9 mouse cellular contexts compared by ENCODE assay signal in genomic region chr3:103734696-103735519, GRCm38 (mm10). TPM values are rescaled to one million over a fixed set of nuclear protein-coding genes. Genes with fewer than 3 reads are reported as not detected.
DNase-seq lines count a peak whose midpoint lies in the region; ATAC-seq and TF ChIP-seq lines count a peak whose summit lies in the region.
"Had no signal": no experiment of that assay in that cellular context is flagged by ENCODE, and none has a peak within 500 bp of the region (broad histone marks: within the 10 kb centered on the region; RNA-seq: fewer than 3 reads in every experiment).

No protein-coding gene starts in this region.

- peak; percentile 17 for TF ChIP-seq POLR2A in myocyte (IDR thresholded peaks at IDR 0.05; ENCODE audit: insufficient read length, low read depth)

- peak overlapping the region; percentile 51 for H3K4me2 ChIP-seq in kidney, embryonic 14.5 days (replicated peaks; ENCODE audit: low read depth, low read length)
- peak overlapping the region; percentile 50 for H3K4me2 ChIP-seq in forebrain, embryonic 12.5 days
- peak overlapping the region; percentile 52 for H3K4me2 ChIP-seq in limb, embryonic 15.5 days
- peak overlapping the region; percentile 96 for H3K4me2 ChIP-seq in myocyte (ENCODE audit: low read depth)

- peaks cover 4% of the 10 kb centered on the region; the same call in 1 of the 2 replicates for H3K36me3 ChIP-seq in kidney, embryonic 14.5 days (ENCODE audit: control insufficient read depth, insufficient read depth, low read length)
- H3K36me3 ChIP-seq in forebrain, embryonic 12.5 days (replicated peaks), result no peaks in the 10 kb centered on the region
- no peaks in the 10 kb centered on the region; the same call in 1 of the 2 replicates for H3K36me3 ChIP-seq in limb, embryonic 15.5 days
- no peaks in the 10 kb centered on the region for H3K36me3 ChIP-seq in myocyte (ENCODE audit: control insufficient read depth, insufficient read depth)

- ATAC-seq in kidney, embryonic 14.5 days (ENCODE audit: low FRiP score, low TSS enrichment), result peak; percentile 47; the same call in 1 of the 2 replicates
- peak; percentile 8; the same call in 1 of the 2 replicates for ATAC-seq in forebrain, embryonic 12.5 days (ENCODE audit: low FRiP score)
- no peak for ATAC-seq in limb, embryonic 15.5 days (ENCODE audit: insufficient number of reproducible peaks, low FRiP score, low TSS enrichment, low read depth)

- no peak overlapping the region for H3ac ChIP-seq in myocyte (ENCODE audit: control insufficient read depth, insufficient read length)

- H3K4me1 ChIP-seq in kidney, embryonic 14.5 days (ENCODE audit: control insufficient read depth, insufficient read depth, low read length), result peaks cover 48% of the 10 kb centered on the region
- peaks cover 59% of the 10 kb centered on the region for H3K4me1 ChIP-seq in forebrain, embryonic 12.5 days
- peaks cover 56% of the 10 kb centered on the region for H3K4me1 ChIP-seq in limb, embryonic 15.5 days

- H3K79me2 ChIP-seq in myocyte (ENCODE audit: control insufficient read depth, insufficient read depth), result peaks cover 8% of the 10 kb centered on the region

- peak overlapping the region; percentile 54; the same call in 1 of the 2 replicates for H3K9ac ChIP-seq in kidney, embryonic 14.5 days (ENCODE audit: low read depth, low read length)
- H3K9ac ChIP-seq in forebrain, embryonic 12.5 days, result peak overlapping the region; percentile 18; the same call in 1 of the 2 replicates
- 0 out of 2 replicates have a peak overlapping the region, but pooled peaks have one; percentile 17 for H3K9ac ChIP-seq in limb, embryonic 15.5 days

- H3K27ac ChIP-seq in kidney, embryonic 14.5 days (ENCODE audit: low read depth, low read length), result peak overlapping the region; percentile 94; the same call in 1 of the 2 replicates
- peak overlapping the region; percentile 65 for H3K27ac ChIP-seq in forebrain, embryonic 12.5 days
- peak overlapping the region; percentile 96 for H3K27ac ChIP-seq in limb, embryonic 15.5 days

- no peaks in the 10 kb centered on the region for H3K27me3 ChIP-seq in kidney, embryonic 14.5 days (ENCODE audit: control insufficient read depth, insufficient read depth, low read length)
- peaks cover 10% of the 10 kb centered on the region for H3K27me3 ChIP-seq in forebrain, embryonic 12.5 days
- H3K27me3 ChIP-seq in limb, embryonic 15.5 days, result no peaks in the 10 kb centered on the region
- no peaks in the 10 kb centered on the region for H3K27me3 ChIP-seq in myocyte (ENCODE audit: control insufficient read depth, insufficient read depth, insufficient read length)

- no peak for DNase-seq in kidney, adult 18-20 months
- peak; percentile 43 to 46 for DNase-seq in heart, postnatal 14 days
- DNase-seq in cerebellum, adult 18-20 months, result no peak
- DNase-seq in left cerebral cortex, postnatal 36 days (ENCODE audit: low spot score in 2 of 2), result no peak

- H3K4me3 ChIP-seq in kidney, embryonic 14.5 days (ENCODE audit: low read length), result peak overlapping the region; percentile 40
- H3K4me3 ChIP-seq in forebrain, embryonic 12.5 days (replicated peaks), result no peak overlapping the region
- peak overlapping the region; percentile 47 for H3K4me3 ChIP-seq in limb, embryonic 15.5 days
- no peak overlapping the region for H3K4me3 ChIP-seq in myocyte

- H3K9me3 ChIP-seq in kidney, embryonic 14.5 days (ENCODE audit: control insufficient read depth, low read length), result no peaks in the 10 kb centered on the region
- no peaks in the 10 kb centered on the region for H3K9me3 ChIP-seq in forebrain, embryonic 12.5 days
- no peaks in the 10 kb centered on the region for H3K9me3 ChIP-seq in limb, embryonic 15.5 days

- 8% methylated on average over 11 of the region's 11 CpGs for WGBS in kidney, embryonic 14.5 days
- WGBS in forebrain, embryonic 12.5 days, result 9% methylated on average over 11 of the region's 11 CpGs
- 13% methylated on average over 11 of the region's 11 CpGs for WGBS in limb, embryonic 15.5 days

- intact Hi-C loops in heart, postnatal 14 days (cut with DNase I), result loop anchor here (5.0 kb wide), 1 partner anchor 253 kb away; no protein-coding TSS in a partner anchor
- intact Hi-C loops in left cerebral cortex, postnatal 36 days (cut with DNase I), result loop anchor here (2.0 to 5.0 kb wide), 4 partner anchors 52 to 303 kb away; partner anchors contain the start of gene Syt6

TF ChIP-seq in myocyte, 11 proteins besides CTCF, POLR2A, EP300 and RAD21:
- no peak for TF ChIP-seq USF1 (IDR thresholded peaks at IDR 0.05; ENCODE audit: low read depth)
- no peak for TF ChIP-seq MAX (IDR thresholded peaks at IDR 0.05; ENCODE audit: low read depth)
- TF ChIP-seq CEBPB (IDR thresholded peaks at IDR 0.05; ENCODE audit: insufficient read depth, poor library complexity, severe bottlenecking), result peak; percentile 99
- peak in 2 of 3 experiments; percentile 35 to 56 for TF ChIP-seq MYOD1 (IDR thresholded peaks at IDR 0.05; ENCODE audit: control insufficient read depth in 1 of 3, insufficient read length in 2 of 3, low read depth in 2 of 3)
- TF ChIP-seq MYOG (IDR thresholded peaks at IDR 0.05; ENCODE audit: control insufficient read depth in 1 of 3, insufficient read depth in 1 of 3, insufficient read length in 2 of 3, low read depth in 2 of 3), result peak in 1 of 3 experiments; percentile 23
- TF ChIP-seq TCF12 (IDR thresholded peaks at IDR 0.05; ENCODE audit: insufficient read depth, poor library complexity, severe bottlenecking), result peak; percentile 61
TF ChIP-seq in myocyte: peak in this region for 4.

RNA-seq across cellular contexts. Expression of gene Olfml3, which starts 2.9 kb away (rescaled TPM):
- polyA plus RNA-seq in kidney, embryonic 14.5 days (2014; fragmentation: Nextera tagmentation; extraction: Ambion mirVana), result 56.6 and 58.4 TPM in 2 replicates
- polyA plus RNA-seq in forebrain, embryonic 12.5 days (2016; fragmentation: Nextera tagmentation; extraction: Ambion mirVana), result 5.3 and 7.2 TPM in 2 replicates
- total RNA-seq in heart, postnatal 14 days (2021), result 1 to 10 TPM; 4.8 to 5.3 TPM
- 71.8 and 79.7 TPM in 2 replicates for polyA plus RNA-seq in limb, embryonic 15.5 days (2015; fragmentation: Nextera tagmentation; extraction: Ambion mirVana)
- 15.3 TPM for polyA plus RNA-seq in myocyte (2012; fragmentation: generic; extraction: Trizol)
- 10 to 100 TPM; 12.7 to 13.3 TPM for total RNA-seq in left cerebral cortex, postnatal 36 days (2021)

RNA-seq across cellular contexts. Expression of gene Gm10964, which starts 4.3 kb away (rescaled TPM):
- not detected in 2 replicates for polyA plus RNA-seq in kidney, embryonic 14.5 days (2014; fragmentation: Nextera tagmentation; extraction: Ambion mirVana)
- not detected in 2 replicates for polyA plus RNA-seq in forebrain, embryonic 12.5 days (2016; fragmentation: Nextera tagmentation; extraction: Ambion mirVana)
- total RNA-seq in heart, postnatal 14 days (2021), result not detected
- polyA plus RNA-seq in limb, embryonic 15.5 days (2015; fragmentation: Nextera tagmentation; extraction: Ambion mirVana), result not detected in 2 replicates
- not detected for polyA plus RNA-seq in myocyte (2012; fragmentation: generic; extraction: Trizol)
- not detected for total RNA-seq in left cerebral cortex, postnatal 36 days (2021)
- polyA plus RNA-seq: gonadal fat pad, adult 2 months had no signal

RNA-seq across cellular contexts. Expression of gene Hipk1, which starts 56.5 kb away (rescaled TPM):
- 16.1 and 19.0 TPM in 2 replicates for polyA plus RNA-seq in kidney, embryonic 14.5 days (2014; fragmentation: Nextera tagmentation; extraction: Ambion mirVana)
- polyA plus RNA-seq in forebrain, embryonic 12.5 days (2016; fragmentation: Nextera tagmentation; extraction: Ambion mirVana), result 18.2 and 18.5 TPM in 2 replicates
- total RNA-seq in heart, postnatal 14 days (2021), result 100 to 1,000 TPM; 113 to 115 TPM
- 10.4 and 10.8 TPM in 2 replicates for polyA plus RNA-seq in limb, embryonic 15.5 days (2015; fragmentation: Nextera tagmentation; extraction: Ambion mirVana)
- 16.7 TPM for polyA plus RNA-seq in myocyte (2012; fragmentation: generic; extraction: Trizol)
- 100 to 1,000 TPM; 110 to 129 TPM for total RNA-seq in left cerebral cortex, postnatal 36 days (2021)

Comparison
In these comparisons a context has a peak if more than half of its experiments do, and no peak if none do; other contexts are left out.
1. H3K4me3 ChIP-seq: peak in kidney, embryonic 14.5 days (single experiment) and limb, embryonic 15.5 days (single experiment); none in forebrain, embryonic 12.5 days (single experiment) and myocyte (single experiment).
2. DNase-seq: peak in heart, postnatal 14 days (2 of 2); none in kidney, adult 18-20 months (single experiment), cerebellum, adult 18-20 months (0 of 2) and left cerebral cortex, postnatal 36 days (0 of 2).
3. Peak in every context shown above with its lines, with median percentiles within 50 percentile points of each other: H3K27ac ChIP-seq, H3K4me2 ChIP-seq and H3K9ac ChIP-seq.